In genomic region chr12:16045791-16046494, GRCm38 (mm10) we compare ENCODE assay signal across 11 mouse cellular contexts.
DNase-seq lines count a peak whose midpoint lies in the region; ATAC-seq lines count a peak whose summit lies in the region.
"Had no signal": no experiment of that assay in that cellular context is flagged by ENCODE, and none has a peak within 500 bp of the region (broad histone marks: within the 10 kb centered on the region; RNA-seq: fewer than 3 reads in every experiment).

No protein-coding gene starts in this region.

- H3K36me3 ChIP-seq in neural tube, embryonic 13.5 days: no peaks in the 10 kb centered on the region
- no peaks in the 10 kb centered on the region for H3K36me3 ChIP-seq in liver, embryonic 16.5 days (ENCODE audit: control insufficient read depth, insufficient read depth)
- H3K36me3 ChIP-seq: neural tube, embryonic 12.5 days had no signal

- no peaks in the 10 kb centered on the region for H3K4me1 ChIP-seq in neural tube, embryonic 13.5 days (replicated peaks)
- H3K4me1 ChIP-seq in liver, embryonic 16.5 days (ENCODE audit: control insufficient read depth, low read depth, low read length): peaks cover 3% of the 10 kb centered on the region
- H3K4me1 ChIP-seq: neural tube, embryonic 12.5 days had no signal

- 65% methylated on average over 5 of the region's 5 CpGs for WGBS in neural tube, embryonic 13.5 days
- WGBS in liver, embryonic 16.5 days (ENCODE audit: insufficient replicate concordance): 48% methylated on average over 5 of the region's 5 CpGs

- H3K27me3 ChIP-seq in neural tube, embryonic 13.5 days: no peaks in the 10 kb centered on the region
- H3K27me3 ChIP-seq in liver, embryonic 16.5 days (ENCODE audit: control insufficient read depth, insufficient read depth, low read depth, low read length): no peaks in the 10 kb centered on the region
- H3K27me3 ChIP-seq: neural tube, embryonic 12.5 days had no signal

- no peaks in the 10 kb centered on the region for H3K9me3 ChIP-seq in neural tube, embryonic 13.5 days
- no peaks in the 10 kb centered on the region for H3K9me3 ChIP-seq in liver, embryonic 16.5 days (replicated peaks; ENCODE audit: control insufficient read depth, low read length)
- H3K9me3 ChIP-seq: neural tube, embryonic 12.5 days had no signal

- no peak overlapping the region for H3K9ac ChIP-seq in neural tube, embryonic 13.5 days
- H3K9ac ChIP-seq in liver, embryonic 16.5 days (ENCODE audit: low read depth, low read length): no peak overlapping the region
- H3K9ac ChIP-seq: neural tube, embryonic 12.5 days had no signal

- no peak overlapping the region for H3K4me2 ChIP-seq in neural tube, embryonic 13.5 days
- 0 out of 2 replicates have a peak overlapping the region, but pooled peaks have one; percentile 15 for H3K4me2 ChIP-seq in liver, embryonic 16.5 days (ENCODE audit: low read depth, low read length)
- H3K4me2 ChIP-seq: neural tube, embryonic 12.5 days had no signal

- intact Hi-C loops in heart, postnatal 36 days (cut with DNase I): no loop called here

- ATAC-seq in neural tube, embryonic 13.5 days (ENCODE audit: low read depth): peak; percentile 87; the same call in 1 of the 2 replicates
- ATAC-seq in liver, embryonic 16.5 days (ENCODE audit: low read depth): no peak

- DNase-seq in heart, adult 11 months: peak; percentile 30
- DNase-seq in heart, postnatal 36 days: no peak
- no peak for DNase-seq in neural tube, embryonic 10.5 days (ENCODE audit: extremely low spot score, low spot score)
- DNase-seq in telencephalon, adult 2 months (ENCODE audit: low read depth, low spot score): peak; percentile 11
- no peak for DNase-seq in left cerebral cortex, adult 8-10 months (ENCODE audit: low spot score in 2 of 2)
- no peak for DNase-seq in heart, postnatal 4 days
- DNase-seq: heart, postnatal 10 days; layer of hippocampus, postnatal 36 days had no signal

- no peak overlapping the region for H3K27ac ChIP-seq in neural tube, embryonic 13.5 days (replicated peaks)
- 0 out of 2 replicates have a peak overlapping the region, but pooled peaks have one; percentile 10 for H3K27ac ChIP-seq in liver, embryonic 16.5 days (ENCODE audit: low read length)
- H3K27ac ChIP-seq: neural tube, embryonic 12.5 days had no signal

- H3K4me3 ChIP-seq in neural tube, embryonic 13.5 days: no peak overlapping the region
- H3K4me3 ChIP-seq in liver, embryonic 16.5 days (ENCODE audit: low read depth, low read length): no peak overlapping the region
- H3K4me3 ChIP-seq: neural tube, embryonic 12.5 days had no signal

Comparison
In these comparisons a context has a peak if more than half of its experiments do, and no peak if none do; other contexts are left out.
1. DNase-seq: peak in heart, adult 11 months (single experiment) and telencephalon, adult 2 months (single experiment); none in heart, postnatal 36 days (0 of 2), neural tube, embryonic 10.5 days (single experiment), left cerebral cortex, adult 8-10 months (0 of 2) and heart, postnatal 4 days (single experiment).